Mouse (Mus musculus) embryonic facial prominence, embryonic 11.5 days (tissue): ENCODE measurements around the gene Nckap5l. TPM values are rescaled to one million over a fixed set of nuclear protein-coding genes. Genes with fewer than 3 reads are reported as not detected.

ENCODE experiments used
- polyA plus RNA-seq: library from polyadenylated mRNA; unstranded; fragments of >200 nt; fragmentation: Nextera tagmentation; extraction: Ambion mirVana; gene quantifications from 2 replicates; pipeline ENCODE4 v1.2.1, GENCODE M21; 2014

Nckap5l gene
- polyA plus RNA-seq, 1 experiment from 2014 or later: 9.0 TPM

Other genes starting within 250 kb of the Nckap5l start
- gene Kcnh3, start 232.9 kb downstream of the Nckap5l start, polyA plus RNA-seq: 0.18 and 0.25 TPM in 2 replicates
- gene Mcrs1, start 205.8 kb downstream of the Nckap5l start, polyA plus RNA-seq: 161 and 172 TPM in 2 replicates
- gene Prpf40b, start 162.7 kb downstream of the Nckap5l start, polyA plus RNA-seq: 42.0 and 44.1 TPM in 2 replicates
- 0.08 and 0.10 TPM in 2 replicates for gene Fam186b, start 161.9 kb downstream of the Nckap5l start, polyA plus RNA-seq
- 17.1 and 17.6 TPM in 2 replicates for gene Fmnl3, start 87.3 kb downstream of the Nckap5l start, polyA plus RNA-seq
- gene Tmbim6, start 64.9 kb downstream of the Nckap5l start, polyA plus RNA-seq: 225 and 228 TPM in 2 replicates
- gene Bcdin3d, start 17.0 kb upstream of the Nckap5l start, polyA plus RNA-seq: 15.1 and 16.7 TPM in 2 replicates
- 0.24 and 0.66 TPM in 2 replicates for gene Faim2, start 70.4 kb upstream of the Nckap5l start, polyA plus RNA-seq
- gene Aqp2, start 121.3 kb upstream of the Nckap5l start, polyA plus RNA-seq: not detected in 2 replicates
- not detected in 2 replicates for gene Aqp5, start 133.0 kb upstream of the Nckap5l start, polyA plus RNA-seq
- gene Aqp6, start 143.7 kb upstream of the Nckap5l start, polyA plus RNA-seq: 0.26 TPM in 1 of 2 replicates, not detected in the other
- gene Racgap1, start 193.9 kb upstream of the Nckap5l start, polyA plus RNA-seq: 147 and 152 TPM in 2 replicates
- gene Asic1, start 212.6 kb upstream of the Nckap5l start, polyA plus RNA-seq: 2.6 and 4.1 TPM in 2 replicates
- 66.8 and 81.1 TPM in 2 replicates for gene Smarcd1, start 244.4 kb upstream of the Nckap5l start, polyA plus RNA-seq
- not detected in 2 replicates for gene Gm17349, start 247.7 kb upstream of the Nckap5l start, polyA plus RNA-seq